Mouse (Mus musculus): ENCODE results near the gene Tmprss6.

Tmprss6 gene

GRCm38 (mm10) chr15:78493401-78494010, 25.1 kb upstream of the Tmprss6 start:
- H3K27me3 ChIP-seq (ENCODE audit: control insufficient read depth, insufficient read depth, low read length, poor library complexity, severe bottlenecking), result no peaks in the 10 kb centered on the region
- no peaks in the 10 kb centered on the region for H3K36me3 ChIP-seq (ENCODE audit: control insufficient read depth, insufficient read depth, low read length, poor library complexity, severe bottlenecking)
- DNase-seq (ENCODE audit: low read depth, low spot score), result no peak

GRCm38 (mm10) chr15:78491301-78491700, 22.9 kb upstream of the Tmprss6 start:
- H3K36me3 ChIP-seq (ENCODE audit: control insufficient read depth, insufficient read depth, low read length, poor library complexity, severe bottlenecking), result no peaks in the 10 kb centered on the region
- H3K27me3 ChIP-seq (ENCODE audit: control insufficient read depth, insufficient read depth, low read length, poor library complexity, severe bottlenecking), result no peaks in the 10 kb centered on the region
- no peak for DNase-seq (ENCODE audit: low read depth, low spot score)

GRCm38 (mm10) chr15:78489906-78490305, 21.5 kb upstream of the Tmprss6 start:
- Histone ChIP-seq H3K27me3 (ENCODE audit: control insufficient read depth, insufficient read depth, low read length, poor library complexity, severe bottlenecking) (no peaks in the 10 kb centered on the region), H3K36me3 (ENCODE audit: control insufficient read depth, insufficient read depth, low read length, poor library complexity, severe bottlenecking) (no peaks in the 10 kb centered on the region)
- no peak for DNase-seq (ENCODE audit: low read depth, low spot score)

GRCm38 (mm10) chr15:78489248-78489647, 20.8 kb upstream of the Tmprss6 start:
- Histone ChIP-seq H3K36me3 (ENCODE audit: control insufficient read depth, insufficient read depth, low read length, poor library complexity, severe bottlenecking) (no peaks in the 10 kb centered on the region), H3K27me3 (ENCODE audit: control insufficient read depth, insufficient read depth, low read length, poor library complexity, severe bottlenecking) (no peaks in the 10 kb centered on the region)
- no peak for DNase-seq (ENCODE audit: low read depth, low spot score)

- no peak for DNase-seq (ENCODE audit: low read depth, low spot score)
- H3K27me3 ChIP-seq (ENCODE audit: control insufficient read depth, insufficient read depth, low read length, poor library complexity, severe bottlenecking), result no peaks in the 10 kb centered on the region
- H3K36me3 ChIP-seq (ENCODE audit: control insufficient read depth, insufficient read depth, low read length, poor library complexity, severe bottlenecking), result no peaks in the 10 kb centered on the region
Observed at GRCm38 (mm10) chr15:78487066-78487465, 18.6 kb upstream of the Tmprss6 start.

- no peak for DNase-seq (ENCODE audit: low read depth, low spot score)
- Histone ChIP-seq H3K27me3 (ENCODE audit: control insufficient read depth, insufficient read depth, low read length, poor library complexity, severe bottlenecking) (no peaks in the 10 kb centered on the region), H3K36me3 (ENCODE audit: control insufficient read depth, insufficient read depth, low read length, poor library complexity, severe bottlenecking) (no peaks in the 10 kb centered on the region)
Observed at GRCm38 (mm10) chr15:78486564-78486963, 18.1 kb upstream of the Tmprss6 start.

GRCm38 (mm10) chr15:78483311-78483710, 14.9 kb upstream of the Tmprss6 start:
- no peaks in the 10 kb centered on the region for H3K36me3 ChIP-seq (ENCODE audit: control insufficient read depth, insufficient read depth, low read length, poor library complexity, severe bottlenecking)
- DNase-seq (ENCODE audit: low read depth, low spot score), result no peak
- no peaks in the 10 kb centered on the region for H3K27me3 ChIP-seq (ENCODE audit: control insufficient read depth, insufficient read depth, low read length, poor library complexity, severe bottlenecking)

GRCm38 (mm10) chr15:78482518-78482917, 14.1 kb upstream of the Tmprss6 start:
- Histone ChIP-seq H3K36me3 (ENCODE audit: control insufficient read depth, insufficient read depth, low read length, poor library complexity, severe bottlenecking) (no peaks in the 10 kb centered on the region), H3K27me3 (ENCODE audit: control insufficient read depth, insufficient read depth, low read length, poor library complexity, severe bottlenecking) (no peaks in the 10 kb centered on the region)
- no peak for DNase-seq (ENCODE audit: low read depth, low spot score)

- Histone ChIP-seq H3K36me3 (ENCODE audit: control insufficient read depth, insufficient read depth, low read length, poor library complexity, severe bottlenecking) (no peaks in the 10 kb centered on the region), H3K27me3 (ENCODE audit: control insufficient read depth, insufficient read depth, low read length, poor library complexity, severe bottlenecking) (no peaks in the 10 kb centered on the region)
- DNase-seq (ENCODE audit: low read depth, low spot score), result no peak
Observed at GRCm38 (mm10) chr15:78481448-78482000, 13.1 kb upstream of the Tmprss6 start.

GRCm38 (mm10) chr15:78480991-78481390, 12.6 kb upstream of the Tmprss6 start:
- H3K36me3 ChIP-seq (ENCODE audit: control insufficient read depth, insufficient read depth, low read length, poor library complexity, severe bottlenecking), result no peaks in the 10 kb centered on the region
- H3K27me3 ChIP-seq (ENCODE audit: control insufficient read depth, insufficient read depth, low read length, poor library complexity, severe bottlenecking), result no peaks in the 10 kb centered on the region
- DNase-seq (ENCODE audit: low read depth, low spot score), result no peak

- DNase-seq (ENCODE audit: low read depth, low spot score), result peak; percentile 10
- no peaks in the 10 kb centered on the region for H3K36me3 ChIP-seq (ENCODE audit: control insufficient read depth, insufficient read depth, low read length, poor library complexity, severe bottlenecking)
- no peaks in the 10 kb centered on the region for H3K27me3 ChIP-seq (ENCODE audit: control insufficient read depth, insufficient read depth, low read length, poor library complexity, severe bottlenecking)
Observed at GRCm38 (mm10) chr15:78480111-78480510, 11.7 kb upstream of the Tmprss6 start.

- no peaks in the 10 kb centered on the region for H3K27me3 ChIP-seq (ENCODE audit: control insufficient read depth, insufficient read depth, low read length, poor library complexity, severe bottlenecking)
- no peak for DNase-seq (ENCODE audit: low read depth, low spot score)
- H3K36me3 ChIP-seq (ENCODE audit: control insufficient read depth, insufficient read depth, low read length, poor library complexity, severe bottlenecking), result no peaks in the 10 kb centered on the region
Observed at GRCm38 (mm10) chr15:78479470-78479869, 11.0 kb upstream of the Tmprss6 start.

- H3K27me3 ChIP-seq (ENCODE audit: control insufficient read depth, insufficient read depth, low read length, poor library complexity, severe bottlenecking), result no peaks in the 10 kb centered on the region
- DNase-seq (ENCODE audit: low read depth, low spot score), result no peak
- H3K36me3 ChIP-seq (ENCODE audit: control insufficient read depth, insufficient read depth, low read length, poor library complexity, severe bottlenecking), result no peaks in the 10 kb centered on the region
Observed at GRCm38 (mm10) chr15:78478073-78478472, 9.6 kb upstream of the Tmprss6 start.

GRCm38 (mm10) chr15:78476878-78477277, 8.4 kb upstream of the Tmprss6 start:
- H3K36me3 ChIP-seq (ENCODE audit: control insufficient read depth, insufficient read depth, low read length, poor library complexity, severe bottlenecking), result no peaks in the 10 kb centered on the region
- DNase-seq (ENCODE audit: low read depth, low spot score), result peak; percentile 41
- H3K27me3 ChIP-seq (ENCODE audit: control insufficient read depth, insufficient read depth, low read length, poor library complexity, severe bottlenecking), result no peaks in the 10 kb centered on the region

- peak; percentile 50 for DNase-seq (ENCODE audit: low read depth, low spot score)
- no peaks in the 10 kb centered on the region for H3K36me3 ChIP-seq (ENCODE audit: control insufficient read depth, insufficient read depth, low read length, poor library complexity, severe bottlenecking)
- no peaks in the 10 kb centered on the region for H3K27me3 ChIP-seq (ENCODE audit: control insufficient read depth, insufficient read depth, low read length, poor library complexity, severe bottlenecking)
Observed at GRCm38 (mm10) chr15:78475604-78476031, 7.2 kb upstream of the Tmprss6 start.

- no peak for DNase-seq (ENCODE audit: low read depth, low spot score)
- Histone ChIP-seq H3K36me3 (ENCODE audit: control insufficient read depth, insufficient read depth, low read length, poor library complexity, severe bottlenecking) (no peaks in the 10 kb centered on the region), H3K27me3 (ENCODE audit: control insufficient read depth, insufficient read depth, low read length, poor library complexity, severe bottlenecking) (no peaks in the 10 kb centered on the region)
Observed at GRCm38 (mm10) chr15:78473442-78473841, 5.0 kb upstream of the Tmprss6 start.

All from splenic B cell, adult 2 months (primary cell).